Mouse (Mus musculus) kidney, adult 2 months (tissue): ENCODE measurements around the gene Pgbd5.

Experiments
- CTCF ChIP-seq: fragments of 200-500 bp; conservative IDR thresholded peaks from 2 replicates; pipeline ENCODE4 v1.5.1; 2011; ENCODE audit warnings: low read depth, mild to moderate bottlenecking, control low read depth, low read length, moderate library complexity, mixed read lengths; ENCODE audit not compliant: insufficient read depth, insufficient read length
- POLR2A ChIP-seq: fragments of 200-500 bp; IDR thresholded peaks from one replicate; pipeline ENCODE4 v1.6.1; 2011; ENCODE audit warnings: low read depth, low read length, control low read depth

GRCm38 (mm10) chr8:124392271-124393012 lies 47.0 kb downstream of the Pgbd5 start:
- TF ChIP-seq CTCF (no peak), POLR2A (no peak)
